Mouse (Mus musculus) CH12.LX (cell line): Measurements from ENCODE around the gene Igsf8.

Source experiments
- BHLHE40 ChIP-seq: IDR thresholded peaks from 2 replicates; pipeline ENCODE4 v1.6.1; 2011; ENCODE audit warnings: mild to moderate bottlenecking, low read depth, low read length, improper control_type of control experiment
- CTCF ChIP-seq, 2 experiments: IDR thresholded peaks in 1 of 2; conservative IDR thresholded peaks in 1 of 2; 2 replicates each; pipeline ENCODE4 v1.5.1; 2011 to 2012; ENCODE audit warnings: low read depth in 2 of 2, low read length in 2 of 2, improper control_type of control experiment in 1 of 2, inconsistent platforms in 1 of 2, mild to moderate bottlenecking in 1 of 2, moderate library complexity in 1 of 2
- TCF12 ChIP-seq: IDR thresholded peaks from 2 replicates; pipeline ENCODE4 v1.6.1; 2014; ENCODE audit warnings: low read depth, mild to moderate bottlenecking, inconsistent platforms, low read length, improper control_type of control experiment
- ZC3H11A ChIP-seq: IDR thresholded peaks from 2 replicates; pipeline ENCODE4 v1.6.1; 2012; ENCODE audit warnings: low read depth, mild to moderate bottlenecking, inconsistent platforms, low read length, improper control_type of control experiment

- TF ChIP-seq TCF12: no peak
- no peak for TF ChIP-seq ZC3H11A
- TF ChIP-seq BHLHE40: no peak
- TF ChIP-seq CTCF (conservative IDR thresholded peaks at IDR 0.05 in 1 of 2, IDR thresholded peaks at IDR 0.05 in 1 of 2; ENCODE audit: low read depth in 2 of 2, low read length in 2 of 2): no peak
Measured at GRCm38 (mm10) chr1:172296816-172297510, 35.5 kb downstream of the Igsf8 start.
